Mouse (Mus musculus) 3134 (cell line): Measurements from ENCODE around the gene Six2.

ENCODE experiments used
- DNase-seq: peaks from one replicate; pipeline ENCODE4 v3.0.0-alpha.2; 2011; ENCODE audit warnings: low spot score; ENCODE audit not compliant: insufficient read length; ENCODE audit errors: extremely low read depth

Gene Six2

GRCm38 (mm10) chr17:85664202-85664601, 23.9 kb downstream of the Six2 start:
- no peak for DNase-seq

- no peak for DNase-seq
Measured at GRCm38 (mm10) chr17:85661521-85661920, 26.6 kb downstream of the Six2 start.

GRCm38 (mm10) chr17:85660016-85660415, 28.1 kb downstream of the Six2 start:
- no peak for DNase-seq

- DNase-seq = no peak
Measured at GRCm38 (mm10) chr17:85645718-85646665, 42.1 kb downstream of the Six2 start.

- no peak for DNase-seq
Measured at GRCm38 (mm10) chr17:85645312-85645711, 42.8 kb downstream of the Six2 start.

GRCm38 (mm10) chr17:85637876-85638275, 50.2 kb downstream of the Six2 start:
- no peak for DNase-seq
